Mouse (Mus musculus) liver, embryonic 11.5 days (tissue): ENCODE data around the gene Pdk2. TPM values are rescaled to one million over a fixed set of nuclear protein-coding genes. Genes with fewer than 3 reads are reported as not detected.
A peak's percentile ranks its signal among the peaks of the same experiment; 100 is the strongest.

Experiments
- ATAC-seq: fragments of 200-750 bp; cut with Nextera tagmentation; replicated peaks from 2 replicates; pipeline ENCODE4 v1.8.0; 2017; ENCODE audit warnings: moderate number of reproducible peaks, mild to moderate bottlenecking, moderate TSS enrichment, moderate library complexity; ENCODE audit not compliant: low FRiP score
- DNase-seq: peaks from one replicate; pipeline ENCODE4 v3.0.0-alpha.2; 2017; ENCODE audit warnings: low spot score
- H3K27ac ChIP-seq: fragments of 300-500 bp; sonication (generic); 2 replicates; pipeline ENCODE4 v1.5.1; 2014; ENCODE audit warnings: mild to moderate bottlenecking, low read depth, low read length, control low read depth
- H3K27me3 ChIP-seq: fragments of 300-500 bp; sonication (generic); replicated peaks from 2 replicates; pipeline ENCODE4 v1.6.1; 2014; ENCODE audit warnings: low read length, mixed read lengths; ENCODE audit not compliant: control insufficient read depth, insufficient read depth
- H3K36me3 ChIP-seq: fragments of 300-500 bp; sonication (generic); 2 replicates; pipeline ENCODE4 v1.6.1; 2014; ENCODE audit warnings: mild to moderate bottlenecking, low read length, moderate library complexity, mixed read lengths; ENCODE audit not compliant: control insufficient read depth, insufficient read depth
- H3K4me1 ChIP-seq: fragments of 300-500 bp; sonication (generic); replicated peaks from 2 replicates; pipeline ENCODE4 v1.6.1; 2014; ENCODE audit warnings: low read length, mixed read lengths; ENCODE audit not compliant: control insufficient read depth, insufficient read depth
- H3K4me2 ChIP-seq: fragments of 300-500 bp; sonication (generic); 2 replicates; pipeline ENCODE4 v1.6.1; 2014; ENCODE audit warnings: mild to moderate bottlenecking, control low read depth, moderate library complexity
- H3K4me3 ChIP-seq: fragments of 300-500 bp; sonication (generic); 2 replicates; pipeline ENCODE4 v1.5.1; 2014; ENCODE audit warnings: low read depth, low read length, control low read depth
- H3K9ac ChIP-seq: fragments of 300-500 bp; sonication (generic); 2 replicates; pipeline ENCODE4 v1.6.1; 2014; ENCODE audit warnings: low read depth, low read length, control low read depth
- H3K9me3 ChIP-seq: fragments of 300-500 bp; sonication (generic); 2 replicates; pipeline ENCODE4 v1.6.1; 2016; ENCODE audit warnings: low read length, inconsistent platforms, mixed read lengths; ENCODE audit not compliant: control insufficient read depth
- WGBS: fragments of 180-500 bp; shearing (Covaris S2); extraction: QIAGEN DNeasy Blood & Tissue Kit; methylation state at CpG from one replicate; pipeline ENCODE4 v1.1.7; 2014; 5-methylcytosine and 5-hydroxymethylcytosine counted together
- polyA plus RNA-seq: library from polyadenylated mRNA; unstranded; fragments of >200 nt; fragmentation: Nextera tagmentation; extraction: Ambion mirVana; gene quantifications from 2 replicates; pipeline ENCODE4 v1.2.1, GENCODE M21; 2014

The Pdk2 gene
- polyA plus RNA-seq, 1 experiment from 2014 or later: 15.2 TPM

DNA sequence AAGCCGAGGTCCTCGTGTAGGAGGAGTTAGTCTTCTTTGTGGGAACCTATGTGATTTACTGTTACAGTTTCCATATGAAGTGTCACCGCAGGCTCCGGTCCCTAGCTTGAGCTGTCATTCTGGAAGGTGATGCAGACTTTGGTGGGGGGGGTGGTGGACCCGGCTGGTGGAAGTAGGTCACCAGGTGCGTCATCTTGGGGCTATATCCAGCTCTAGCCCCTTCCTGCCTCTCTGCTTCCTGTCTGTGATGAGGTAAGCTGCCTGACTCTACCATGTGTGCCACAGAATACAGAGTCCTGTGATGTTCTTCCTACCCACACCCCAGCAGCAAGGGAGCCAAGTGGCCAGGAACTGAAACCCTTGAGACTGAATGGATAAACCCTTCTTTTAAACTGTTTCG, 41.7 kb upstream of the Pdk2 start:
- Histone ChIP-seq H3K27me3 (peaks cover 27% of the 10 kb centered on the region), H3K36me3 (no peaks in the 10 kb centered on the region), H3K4me1 (peaks cover 20% of the 10 kb centered on the region), H3K9me3 (no peaks in the 10 kb centered on the region), H3K27ac (no peak overlapping the region), H3K4me2 (no peak overlapping the region), H3K9ac (no peak overlapping the region), H3K4me3 (no peak overlapping the region)
- ATAC-seq (no peak), DNase-seq (no peak)
- 82% methylated on average over 7 of the region's 7 CpGs for WGBS

GRCm38 (mm10) chr11:95080783-95081182, 39.6 kb upstream of the Pdk2 start:
- no peak for ATAC-seq
- Histone ChIP-seq H3K9me3 (no peaks in the 10 kb centered on the region), H3K27me3 (peaks cover 48% of the 10 kb centered on the region), H3K9ac (no peak overlapping the region), H3K4me3 (no peak overlapping the region), H3K4me2 (no peak overlapping the region), H3K4me1 (peaks cover 21% of the 10 kb centered on the region), H3K36me3 (no peaks in the 10 kb centered on the region), H3K27ac (no peak overlapping the region)
- DNase-seq: no peak
- WGBS: 84% methylated on average over 6 of the region's 6 CpGs

GRCm38 (mm10) chr11:95079256-95079875, 38.2 kb upstream of the Pdk2 start:
- Histone ChIP-seq H3K36me3 (no peaks in the 10 kb centered on the region), H3K27me3 (peaks cover 62% of the 10 kb centered on the region), H3K4me1 (peaks cover 19% of the 10 kb centered on the region), H3K9ac (no peak overlapping the region), H3K4me2 (no peak overlapping the region), H3K27ac (no peak overlapping the region), H3K9me3 (no peaks in the 10 kb centered on the region), H3K4me3 (no peak overlapping the region)
- no peak for DNase-seq
- WGBS: 41% methylated on average over 6 of the region's 6 CpGs
- ATAC-seq: no peak

GRCm38 (mm10) chr11:95077956-95078355, 36.8 kb upstream of the Pdk2 start:
- DNase-seq: no peak
- Histone ChIP-seq H3K9ac (no peak overlapping the region), H3K4me1 (peaks cover 16% of the 10 kb centered on the region), H3K4me3 (no peak overlapping the region), H3K9me3 (no peaks in the 10 kb centered on the region), H3K27ac (no peak overlapping the region), H3K4me2 (no peak overlapping the region), H3K27me3 (peaks cover 71% of the 10 kb centered on the region), H3K36me3 (no peaks in the 10 kb centered on the region)
- WGBS: 51% methylated on average over 7 of the region's 7 CpGs
- ATAC-seq: no peak

GRCm38 (mm10) chr11:95076536-95077111, 35.5 kb upstream of the Pdk2 start, which contains the start of gene Itga3:
Gene Itga3 (minus strand): TSS chr11:95076801.
- Histone ChIP-seq H3K9me3 (no peaks in the 10 kb centered on the region), H3K4me3 (peak within 1 kb of the TSS; percentile 50), H3K36me3 (no peaks in the 10 kb centered on the region), H3K9ac (peak within 1 kb of the TSS; percentile 20; the same call in 1 of the 2 replicates), H3K4me1 (peaks cover 16% of the 10 kb centered on the region), H3K4me2 (peak within 1 kb of the TSS; percentile 81), H3K27me3 (peaks cover 64% of the 10 kb centered on the region), H3K27ac (no peak within 1 kb of the TSS)
- DNase-seq (peak; percentile 68), ATAC-seq (peak; percentile 48)
- WGBS: under 1% methylated on average over 51 of the region's 51 CpGs

DNA sequence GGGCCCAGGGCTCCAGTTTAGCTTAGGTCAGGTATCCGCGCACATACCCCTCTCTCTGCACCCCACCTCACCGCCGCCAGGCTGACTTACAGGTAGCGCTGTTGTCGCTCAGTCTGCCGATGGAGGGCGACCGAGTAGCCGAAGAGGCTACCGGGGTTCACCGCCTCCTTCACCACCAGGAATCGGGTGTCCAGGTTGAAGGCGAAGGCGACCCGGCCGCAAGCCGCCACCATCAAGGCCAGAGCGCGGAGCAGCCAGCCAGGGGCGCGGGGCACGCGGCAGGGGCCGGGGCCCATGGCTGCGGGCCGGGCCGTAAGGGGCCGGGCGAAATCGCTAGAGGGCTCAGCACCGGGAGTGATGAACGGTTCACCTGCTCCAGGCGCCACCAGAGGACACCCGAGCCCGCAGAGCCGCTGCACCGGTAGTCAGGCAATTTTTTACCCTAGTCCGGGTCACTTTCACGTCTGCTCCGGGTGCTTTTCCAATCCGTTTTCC, 34.9 kb upstream of the Pdk2 start:
- under 1% methylated on average over 42 of the region's 42 CpGs for WGBS
- H3K4me1 ChIP-seq: peaks cover 16% of the 10 kb centered on the region

GRCm38 (mm10) chr11:95075197-95076040, 34.3 kb upstream of the Pdk2 start:
- ATAC-seq (no peak), DNase-seq (no peak)
- 8% methylated on average over 19 of the region's 19 CpGs for WGBS
- H3K4me1 ChIP-seq: peaks cover 16% of the 10 kb centered on the region
- H3K4me2 ChIP-seq: peak overlapping the region; percentile 81
- H3K9me3 ChIP-seq: no peaks in the 10 kb centered on the region
- peaks cover 64% of the 10 kb centered on the region for H3K27me3 ChIP-seq
- peak overlapping the region; percentile 20; the same call in 1 of the 2 replicates for H3K9ac ChIP-seq
- peak overlapping the region; percentile 50 for H3K4me3 ChIP-seq
- H3K27ac ChIP-seq: no peak overlapping the region
- no peaks in the 10 kb centered on the region for H3K36me3 ChIP-seq

More for the DNA sequence above, 34.9 kb upstream of the Pdk2 start:
- ATAC-seq (no peak; the same call in 1 of the 2 replicates), DNase-seq (no peak)
- no peaks in the 10 kb centered on the region for H3K36me3 ChIP-seq
- peak overlapping the region; percentile 50 for H3K4me3 ChIP-seq
- H3K9ac ChIP-seq: peak overlapping the region; percentile 20; the same call in 1 of the 2 replicates
- H3K27ac ChIP-seq: no peak overlapping the region
- peaks cover 64% of the 10 kb centered on the region for H3K27me3 ChIP-seq
- no peaks in the 10 kb centered on the region for H3K9me3 ChIP-seq
- peak overlapping the region; percentile 81 for H3K4me2 ChIP-seq

GRCm38 (mm10) chr11:95074694-95075093, 33.5 kb upstream of the Pdk2 start:
- WGBS: 52% methylated on average over 4 of the region's 4 CpGs
- no peak overlapping the region for H3K27ac ChIP-seq
- ATAC-seq (no peak), DNase-seq (no peak)
- no peak overlapping the region for H3K4me3 ChIP-seq
- H3K4me2 ChIP-seq: peak overlapping the region; percentile 81; the same call in 1 of the 2 replicates
- no peak overlapping the region for H3K9ac ChIP-seq
- no peaks in the 10 kb centered on the region for H3K36me3 ChIP-seq
- H3K27me3 ChIP-seq: peaks cover 63% of the 10 kb centered on the region
- H3K4me1 ChIP-seq: peaks cover 14% of the 10 kb centered on the region
- no peaks in the 10 kb centered on the region for H3K9me3 ChIP-seq
